Mouse (Mus musculus) gastrocnemius, adult 2 months (tissue): Measurements from ENCODE around the gene Ifna5. TPM values are rescaled to one million over a fixed set of nuclear protein-coding genes. Genes with fewer than 3 reads are reported as not detected.

Source experiments
- DNase-seq: peaks from one replicate; pipeline ENCODE4 v3.0.0; 2022
- H3K27ac ChIP-seq: fragments of 200-600 bp; 2 replicates; pipeline ENCODE4 v1.8.1; 2022; ENCODE audit warnings: mild to moderate bottlenecking
- H3K4me3 ChIP-seq: fragments of 200-600 bp; 2 replicates; pipeline ENCODE4 v1.8.1; 2022; ENCODE audit warnings: mild to moderate bottlenecking, moderate library complexity
- CTCF ChIP-seq: fragments of 200-600 bp; IDR thresholded peaks from 2 replicates; pipeline ENCODE4 v1.8.1; 2022; ENCODE audit warnings: antibody characterized with exemption, mild to moderate bottlenecking, moderate library complexity
- intact Hi-C: fragments of 180-260 bp; cut with DNase I; formaldehyde crosslinking; loops from one replicate; pipeline ENCODE4 v1.15.1; 2025
- total RNA-seq, 2 experiments: library from RNA; stranded (reverse); gene quantifications; 2 replicates each; pipeline ENCODE4 v1.2.3; 2021

Gene Ifna5
- total RNA-seq, 2 experiments from 2014 or later = not detected

- intact Hi-C loops = no loop called here
- peak overlapping the region; percentile 76 for H3K4me3 ChIP-seq
- TF ChIP-seq CTCF = no peak
- peak overlapping the region; percentile 66 for H3K27ac ChIP-seq
- DNase-seq = no peak
These were observed 32.9 kb downstream of the Ifna5 start for GRCm38 (mm10) chr4:88867926-88868911.

GRCm38 (mm10) chr4:88872691-88873090, 37.4 kb downstream of the Ifna5 start:
- Histone ChIP-seq H3K27ac (no peak overlapping the region), H3K4me3 (no peak overlapping the region)
- DNase-seq = no peak
- intact Hi-C loops = loop anchor here (1.0 kb wide), 1 partner anchor 257 kb away; no protein-coding TSS in a partner anchor
- peak; percentile 79 for TF ChIP-seq CTCF

DNA sequence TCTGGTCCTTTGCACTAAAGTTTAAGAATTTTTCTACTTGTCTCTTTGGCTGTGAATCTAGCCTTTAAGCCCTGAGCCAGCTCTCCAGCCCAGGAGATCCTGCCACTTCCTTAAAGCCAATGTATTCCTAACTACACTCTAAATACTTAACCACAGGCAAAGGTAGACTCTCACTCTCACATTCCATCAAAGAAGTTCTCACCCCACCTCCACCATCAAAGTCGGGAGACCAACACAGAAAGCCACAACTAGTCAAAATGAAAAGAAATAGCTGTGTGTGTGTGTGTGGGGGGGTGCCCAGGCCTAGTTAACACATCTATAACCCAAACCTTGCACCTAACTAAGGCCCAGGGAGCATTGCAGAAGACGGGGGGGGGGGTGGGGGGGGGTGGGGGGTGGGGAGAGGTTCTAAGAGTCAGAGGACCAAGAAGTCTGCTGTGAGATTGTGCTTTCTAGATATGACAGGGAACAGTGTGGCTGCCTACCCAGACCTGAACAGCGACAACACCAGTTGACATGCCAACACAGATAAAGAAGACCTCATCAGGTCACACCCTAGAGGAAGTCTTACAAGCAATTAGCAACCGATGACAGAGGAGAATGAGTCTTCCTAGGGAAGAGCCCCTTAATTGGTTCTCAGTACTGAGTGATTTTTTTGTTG, 40.2 kb downstream of the Ifna5 start:
- no peak for DNase-seq
- Histone ChIP-seq H3K4me3 (no peak overlapping the region), H3K27ac (no peak overlapping the region)
- intact Hi-C loops = no loop called here
- no peak for TF ChIP-seq CTCF

DNA sequence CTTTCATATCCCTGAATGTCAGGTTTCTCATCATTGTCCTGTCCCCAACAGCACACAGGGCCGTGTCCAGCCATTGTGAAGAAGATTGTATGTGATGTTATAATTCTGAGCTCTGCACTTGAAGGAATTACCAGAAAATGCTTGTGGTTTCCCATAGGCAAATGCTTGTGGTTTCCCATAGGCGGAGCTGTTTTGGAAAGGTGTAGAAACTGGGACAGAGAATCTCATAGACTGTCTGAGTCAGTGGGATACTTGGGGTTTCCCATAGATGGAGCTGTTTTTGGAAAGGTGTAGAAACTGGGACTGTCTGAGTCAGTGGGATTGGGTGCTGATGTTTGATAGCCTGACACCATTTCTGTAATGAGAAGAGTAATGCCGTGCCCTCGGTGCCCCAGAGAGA, 41.2 kb downstream of the Ifna5 start:
- DNase-seq = no peak
- no peak overlapping the region for H3K4me3 ChIP-seq
- intact Hi-C loops = no loop called here
- H3K27ac ChIP-seq = no peak overlapping the region
- TF ChIP-seq CTCF = peak; percentile 14; the same call in 1 of the 2 replicates

DNA sequence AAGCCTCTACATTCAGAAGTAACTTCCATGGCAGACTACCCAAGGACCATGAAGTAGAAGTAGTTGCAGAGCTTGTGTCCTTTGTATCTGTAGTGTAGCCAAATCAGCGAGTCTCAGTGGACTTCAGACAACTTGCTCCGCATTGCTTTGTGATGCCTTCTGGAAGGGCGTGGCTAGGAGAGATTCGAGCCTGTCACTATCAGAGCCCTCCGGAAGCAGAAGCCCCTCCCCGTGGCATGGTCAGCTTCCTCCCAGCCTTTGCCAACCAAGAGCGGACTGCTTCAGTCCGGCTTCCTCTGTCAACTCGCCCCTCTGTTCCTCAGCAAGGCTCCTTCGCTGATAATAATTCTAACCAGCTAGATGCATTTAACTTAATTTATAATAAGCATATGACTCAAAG, 42.9 kb downstream of the Ifna5 start:
- no peak for DNase-seq
- Histone ChIP-seq H3K27ac (no peak overlapping the region), H3K4me3 (no peak overlapping the region)
- TF ChIP-seq CTCF = no peak
- intact Hi-C loops = no loop called here

DNA sequence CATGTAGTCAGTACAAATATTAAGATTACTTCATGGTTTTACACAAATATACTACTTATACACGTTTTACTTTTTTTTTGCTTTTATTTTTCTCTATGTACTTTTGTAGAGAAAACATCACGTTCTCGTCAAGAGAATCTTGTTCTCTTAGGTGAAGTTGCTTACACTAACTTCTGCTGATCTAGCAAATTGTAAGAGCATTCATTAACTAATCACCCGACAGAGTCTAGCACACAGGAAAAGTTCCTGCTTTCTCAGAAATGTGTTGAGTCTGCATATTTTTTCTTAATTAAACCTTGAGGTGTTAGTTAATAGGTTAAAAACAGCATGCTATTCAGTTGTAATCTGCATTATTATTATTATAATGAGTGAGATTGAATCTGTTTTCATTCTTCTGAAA, 43.4 kb downstream of the Ifna5 start:
- no peak for TF ChIP-seq CTCF
- H3K27ac ChIP-seq = no peak overlapping the region
- DNase-seq = no peak
- intact Hi-C loops = no loop called here
- no peak overlapping the region for H3K4me3 ChIP-seq

GRCm38 (mm10) chr4:88880101-88880500, 44.8 kb downstream of the Ifna5 start, which contains the start of gene Ifne:
Gene Ifne, minus strand, starts transcription at chr4:88880201.
- intact Hi-C loops = no loop called here
- TF ChIP-seq CTCF = no peak
- DNase-seq = no peak
- Histone ChIP-seq H3K4me3 (no peak within 1 kb of the TSS), H3K27ac (no peak within 1 kb of the TSS)

Other genes with a start within 250 kb of the Ifna5 start
- gene Ifna9, start 243.1 kb upstream of the Ifna5 start, total RNA-seq = not detected
- gene Ifna12, start 232.1 kb upstream of the Ifna5 start, total RNA-seq = not detected
- gene C87499, start 201.1 kb upstream of the Ifna5 start, total RNA-seq = not detected
- not detected for gene Ifna13, start 191.1 kb upstream of the Ifna5 start, total RNA-seq
- gene Ifna16, start 158.6 kb upstream of the Ifna5 start, total RNA-seq = not detected
- not detected for gene Ifna2, start 151.6 kb upstream of the Ifna5 start, total RNA-seq
- gene Ifnab, start 144.2 kb upstream of the Ifna5 start, total RNA-seq = not detected
- under 1 TPM; 0.22 to 0.48 TPM for gene Gm26566, start 113.7 kb upstream of the Ifna5 start, total RNA-seq
- gene Klhl9, start 113.1 kb upstream of the Ifna5 start, total RNA-seq = 10 to 100 TPM; 51.6 to 58.9 TPM
- gene Gm13271, start 80.7 kb upstream of the Ifna5 start, total RNA-seq = not detected
- gene Gm13283, start 75.4 kb upstream of the Ifna5 start, total RNA-seq = not detected
- gene Gm13290, start 61.7 kb upstream of the Ifna5 start, total RNA-seq = not detected
- not detected for gene Gm13289, start 58.6 kb upstream of the Ifna5 start, total RNA-seq
- gene Gm13272, start 55.7 kb upstream of the Ifna5 start, total RNA-seq = not detected
- not detected for gene Ifnz, start 53.4 kb upstream of the Ifna5 start, total RNA-seq
- not detected for gene Gm13276, start 49.8 kb upstream of the Ifna5 start, total RNA-seq
- not detected for gene Gm13277, start 46.9 kb upstream of the Ifna5 start, total RNA-seq
- not detected for gene Gm13278, start 44.0 kb upstream of the Ifna5 start, total RNA-seq
- not detected for gene Gm13275, start 41.0 kb upstream of the Ifna5 start, total RNA-seq
- gene Gm13279, start 38.1 kb upstream of the Ifna5 start, total RNA-seq = not detected
- gene Gm13285, start 35.9 kb upstream of the Ifna5 start, total RNA-seq = not detected
- gene Gm13287, start 32.3 kb upstream of the Ifna5 start, total RNA-seq = not detected
- not detected for gene Gm13288, start 30.0 kb upstream of the Ifna5 start, total RNA-seq
- gene Ifna7, start 19.3 kb upstream of the Ifna5 start, total RNA-seq = not detected
- not detected for gene Ifna11, start 15.6 kb upstream of the Ifna5 start, total RNA-seq
- not detected for gene Ifna6, start 8.1 kb upstream of the Ifna5 start, total RNA-seq
- not detected for gene Ifna4, start 6.3 kb downstream of the Ifna5 start, total RNA-seq
- gene Ifna1, start 14.6 kb downstream of the Ifna5 start, total RNA-seq = not detected
- gene Ifne, start 44.7 kb downstream of the Ifna5 start, total RNA-seq = not detected